Mouse (Mus musculus) retina, embryonic 14.5 days (tissue): Measurements from ENCODE around the gene Grk3.

ENCODE experiments used
- DNase-seq: peaks from one replicate; pipeline ENCODE4 v3.0.0-alpha.2; 2015; ENCODE audit warnings: low spot score

Gene Grk3

GRCm38 (mm10) chr5:112864719-112865367 lies 150.7 kb downstream of the Grk3 start:
- peak; percentile 72 for DNase-seq
